Mouse (Mus musculus): ENCODE results near the gene Sgca. TPM values are rescaled to one million over a fixed set of nuclear protein-coding genes. Genes with fewer than 3 reads are reported as not detected.

Gene Sgca
- polyA plus RNA-seq, 1 experiment from 2014 or later: 0.26 TPM

DNA sequence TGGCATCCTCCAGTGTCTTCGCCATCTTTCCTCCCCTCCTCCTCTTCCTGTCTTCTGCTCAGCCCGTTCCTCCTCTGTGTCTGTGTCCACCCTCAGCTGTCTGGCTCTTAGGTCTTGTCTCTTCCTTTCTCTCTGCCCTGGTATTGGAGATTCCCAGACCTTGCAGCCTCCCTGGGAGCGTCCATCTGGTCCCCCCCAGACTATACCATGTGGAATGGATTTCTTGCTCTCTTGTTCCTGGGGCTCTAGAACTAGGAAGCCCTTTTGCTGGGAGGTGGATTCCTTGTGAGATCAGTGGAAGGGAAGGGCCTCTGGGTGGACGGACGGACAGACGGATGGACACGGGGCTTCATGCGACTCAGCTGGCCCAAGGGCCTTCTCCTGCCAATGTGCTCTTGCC is 20.0 kb upstream of the Sgca start:
- Histone ChIP-seq H3K36me3 (ENCODE audit: control insufficient read depth, insufficient read depth, low read length) (peaks cover 7% of the 10 kb centered on the region; the same call in 1 of the 2 replicates), H3K27ac (ENCODE audit: low read length) (no peak overlapping the region), H3K4me3 (ENCODE audit: low read length) (no peak overlapping the region), H3K4me2 (ENCODE audit: low read depth, low read length) (no peak overlapping the region), H3K9me3 (ENCODE audit: control insufficient read depth, low read length) (no peaks in the 10 kb centered on the region), H3K27me3 (replicated peaks; ENCODE audit: control insufficient read depth, insufficient read depth, low read length) (no peaks in the 10 kb centered on the region), H3K4me1 (ENCODE audit: control insufficient read depth, insufficient read depth, low read length) (peaks cover 63% of the 10 kb centered on the region), H3K9ac (ENCODE audit: low read depth, low read length) (no peak overlapping the region)
- 77% methylated on average over 8 of the region's 8 CpGs for WGBS
- no peak for ATAC-seq

DNA sequence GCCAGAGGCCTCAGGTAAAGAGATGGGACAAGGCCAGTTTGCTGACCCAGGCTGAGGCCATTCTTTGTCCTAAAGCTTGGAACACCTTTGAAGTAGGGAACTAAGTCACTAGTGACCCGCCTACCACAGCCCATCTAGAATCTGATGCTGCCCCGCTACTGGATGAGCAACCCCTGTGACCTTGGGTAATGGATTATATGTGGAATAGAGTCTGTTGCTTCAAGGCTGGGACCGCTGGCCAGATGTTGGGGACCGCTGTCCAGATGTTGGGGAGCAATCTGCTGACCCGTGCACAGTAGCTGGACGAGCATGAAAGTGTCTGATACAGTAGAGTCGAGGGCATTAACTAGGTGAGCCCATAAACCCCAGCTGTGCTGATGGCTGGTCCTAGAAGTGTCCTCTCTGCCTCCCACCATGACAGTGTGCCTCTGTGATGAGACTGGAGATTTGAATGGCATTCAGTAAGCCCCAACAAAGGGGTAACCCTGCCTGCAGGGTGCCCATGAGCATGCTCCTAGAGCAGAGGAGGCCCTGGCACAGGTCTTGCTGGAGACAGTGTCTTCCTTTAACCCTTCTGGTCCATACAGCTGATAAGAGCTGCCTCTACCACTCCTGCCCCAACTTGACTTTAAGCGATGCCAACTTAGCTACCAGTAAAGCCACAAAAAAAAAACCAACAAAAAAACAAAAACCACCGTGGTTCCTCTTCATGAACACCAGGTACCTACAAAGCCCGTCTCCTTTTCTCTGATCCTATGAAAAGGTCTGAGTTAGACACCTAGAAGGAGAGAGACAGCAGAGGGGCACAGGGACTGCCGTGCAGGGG is 19.0 kb upstream of the Sgca start:
- no peak overlapping the region for H3K27ac ChIP-seq (ENCODE audit: low read length)
- WGBS: 81% methylated on average over 11 of the region's 11 CpGs
- no peaks in the 10 kb centered on the region for H3K9me3 ChIP-seq (ENCODE audit: control insufficient read depth, low read length)
- H3K27me3 ChIP-seq (replicated peaks; ENCODE audit: control insufficient read depth, insufficient read depth, low read length): no peaks in the 10 kb centered on the region
- peaks cover 5% of the 10 kb centered on the region; the same call in 1 of the 2 replicates for H3K36me3 ChIP-seq (ENCODE audit: control insufficient read depth, insufficient read depth, low read length)
- ATAC-seq: no peak
- peak overlapping the region; percentile 97 for H3K4me2 ChIP-seq (ENCODE audit: low read depth, low read length)
- peak overlapping the region; percentile 12; the same call in 1 of the 2 replicates for H3K4me3 ChIP-seq (ENCODE audit: low read length)
- H3K9ac ChIP-seq (ENCODE audit: low read depth, low read length): peak overlapping the region; percentile 89
- peaks cover 61% of the 10 kb centered on the region for H3K4me1 ChIP-seq (ENCODE audit: control insufficient read depth, insufficient read depth, low read length)

DNA sequence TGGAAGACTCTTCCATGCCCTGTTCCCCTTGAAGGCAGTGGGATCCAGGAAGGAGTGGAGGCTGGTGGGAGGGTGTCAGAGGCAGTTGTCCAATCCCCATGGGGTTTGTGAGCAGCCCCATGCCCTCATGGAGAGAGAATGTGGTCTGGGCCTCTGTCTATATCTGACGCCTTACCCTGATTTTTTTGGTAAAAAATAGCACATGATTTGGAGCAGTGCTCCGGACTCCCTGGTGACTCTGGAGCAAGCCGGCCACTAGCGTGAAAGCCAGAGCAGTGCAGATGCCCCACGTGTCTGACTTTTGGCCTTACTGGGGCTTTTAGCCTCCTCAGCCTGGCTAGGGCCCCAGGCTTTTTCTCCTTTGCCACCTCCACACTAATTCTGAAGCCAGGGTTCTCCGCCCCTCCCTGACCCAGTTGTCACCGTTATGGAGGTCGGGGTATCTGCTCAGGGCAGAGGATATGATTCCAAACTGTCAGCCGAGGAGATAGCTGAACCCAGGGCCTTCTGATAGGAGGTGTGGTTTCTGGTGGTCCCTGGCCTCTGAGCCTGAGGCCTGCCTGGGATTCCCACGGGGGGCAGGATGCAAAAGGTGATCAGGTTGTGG is 18.2 kb upstream of the Sgca start:
- Histone ChIP-seq H3K27ac (ENCODE audit: low read length) (no peak overlapping the region), H3K9me3 (ENCODE audit: control insufficient read depth, low read length) (no peaks in the 10 kb centered on the region), H3K27me3 (replicated peaks; ENCODE audit: control insufficient read depth, insufficient read depth, low read length) (no peaks in the 10 kb centered on the region), H3K9ac (ENCODE audit: low read depth, low read length) (peak overlapping the region; percentile 89), H3K4me1 (ENCODE audit: control insufficient read depth, insufficient read depth, low read length) (peaks cover 65% of the 10 kb centered on the region), H3K4me2 (ENCODE audit: low read depth, low read length) (peak overlapping the region; percentile 97), H3K36me3 (ENCODE audit: control insufficient read depth, insufficient read depth, low read length) (0 out of 2 replicates have a peak, but pooled peaks cover 4% of the 10 kb centered on the region), H3K4me3 (ENCODE audit: low read length) (peak overlapping the region; percentile 87)
- ATAC-seq: no peak
- 46% methylated on average over 10 of the region's 10 CpGs for WGBS

DNA sequence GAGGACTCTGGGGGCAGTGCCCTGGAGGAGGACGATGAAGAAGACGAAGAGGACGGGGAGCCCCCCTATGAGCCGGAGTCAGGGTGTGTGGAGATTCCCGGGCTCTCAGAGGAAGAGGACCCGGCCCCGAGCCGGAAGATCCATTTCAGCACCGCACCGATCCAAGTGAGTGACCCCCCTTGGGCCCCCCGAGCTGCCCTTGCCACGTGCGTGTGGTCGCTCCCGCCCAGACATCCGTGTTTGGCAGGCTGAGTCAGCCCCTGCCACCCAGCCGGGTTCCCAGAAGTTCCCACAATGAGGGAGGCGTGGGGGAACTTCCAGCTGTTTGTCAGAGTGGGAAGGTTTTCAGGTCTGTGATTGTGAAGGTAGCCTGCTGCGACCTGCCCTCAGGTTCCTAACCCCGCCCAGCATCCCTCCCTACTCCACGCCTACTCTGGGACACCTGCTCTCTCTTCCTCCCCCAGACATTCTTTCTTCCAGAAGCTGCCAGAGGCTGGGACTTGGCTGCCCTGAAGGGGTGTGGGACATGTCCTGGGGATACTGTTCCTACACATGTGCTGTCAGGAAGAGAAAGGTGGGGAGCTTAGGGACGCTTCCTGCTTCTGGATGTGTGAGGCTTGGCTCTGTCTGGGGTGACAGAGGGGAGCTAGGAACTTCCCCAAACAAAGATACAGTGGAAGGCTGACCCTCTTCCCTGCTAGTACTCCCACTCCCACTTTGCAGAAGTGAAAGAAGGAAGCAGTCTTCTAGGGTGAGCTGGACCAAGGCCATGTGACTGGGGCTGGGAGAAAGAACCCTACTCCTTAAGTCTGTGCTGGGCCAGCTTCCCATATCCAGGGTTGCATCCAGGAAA is 16.9 kb upstream of the Sgca start:
- Histone ChIP-seq H3K4me3 (ENCODE audit: low read length) (peak overlapping the region; percentile 87), H3K4me1 (ENCODE audit: control insufficient read depth, insufficient read depth, low read length) (peaks cover 69% of the 10 kb centered on the region)

DNA sequence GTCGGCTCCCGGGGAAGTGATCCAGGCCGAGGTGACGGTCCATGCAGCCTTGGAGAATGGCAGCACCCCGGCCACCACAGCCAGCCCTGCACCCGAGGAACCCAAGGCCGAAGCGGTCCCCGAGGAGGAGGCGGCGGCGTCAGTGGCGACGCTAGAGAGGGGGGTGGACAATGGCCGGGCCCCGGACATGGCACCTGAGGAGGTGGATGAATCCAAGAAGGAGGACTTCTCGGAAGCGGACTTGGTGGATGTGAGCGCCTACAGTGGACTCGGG is 16.3 kb upstream of the Sgca start:
- no peaks in the 10 kb centered on the region for H3K27me3 ChIP-seq (replicated peaks; ENCODE audit: control insufficient read depth, insufficient read depth, low read length)
- no peaks in the 10 kb centered on the region for H3K9me3 ChIP-seq (ENCODE audit: control insufficient read depth, low read length)
- ATAC-seq: no peak
- peaks cover 65% of the 10 kb centered on the region for H3K4me1 ChIP-seq (ENCODE audit: control insufficient read depth, insufficient read depth, low read length)
- peak overlapping the region; percentile 87 for H3K4me3 ChIP-seq (ENCODE audit: low read length)
- peak overlapping the region; percentile 66 for H3K27ac ChIP-seq (ENCODE audit: low read length)
- peak overlapping the region; percentile 89 for H3K9ac ChIP-seq (ENCODE audit: low read depth, low read length)
- 2% methylated on average over 20 of the region's 20 CpGs for WGBS
- H3K4me2 ChIP-seq (ENCODE audit: low read depth, low read length): peak overlapping the region; percentile 97
- H3K36me3 ChIP-seq (ENCODE audit: control insufficient read depth, insufficient read depth, low read length): no peaks in the 10 kb centered on the region

More for the DNA sequence above, 16.9 kb upstream of the Sgca start:
- H3K4me2 ChIP-seq (ENCODE audit: low read depth, low read length): peak overlapping the region; percentile 97
- H3K27ac ChIP-seq (ENCODE audit: low read length): peak overlapping the region; percentile 71
- peak overlapping the region; percentile 89 for H3K9ac ChIP-seq (ENCODE audit: low read depth, low read length)
- WGBS: under 1% methylated on average over 22 of the region's 22 CpGs
- no peaks in the 10 kb centered on the region for H3K36me3 ChIP-seq (ENCODE audit: control insufficient read depth, insufficient read depth, low read length)
- H3K9me3 ChIP-seq (ENCODE audit: control insufficient read depth, low read length): no peaks in the 10 kb centered on the region
- ATAC-seq: peak; percentile 36
- no peaks in the 10 kb centered on the region for H3K27me3 ChIP-seq (replicated peaks; ENCODE audit: control insufficient read depth, insufficient read depth, low read length)

DNA sequence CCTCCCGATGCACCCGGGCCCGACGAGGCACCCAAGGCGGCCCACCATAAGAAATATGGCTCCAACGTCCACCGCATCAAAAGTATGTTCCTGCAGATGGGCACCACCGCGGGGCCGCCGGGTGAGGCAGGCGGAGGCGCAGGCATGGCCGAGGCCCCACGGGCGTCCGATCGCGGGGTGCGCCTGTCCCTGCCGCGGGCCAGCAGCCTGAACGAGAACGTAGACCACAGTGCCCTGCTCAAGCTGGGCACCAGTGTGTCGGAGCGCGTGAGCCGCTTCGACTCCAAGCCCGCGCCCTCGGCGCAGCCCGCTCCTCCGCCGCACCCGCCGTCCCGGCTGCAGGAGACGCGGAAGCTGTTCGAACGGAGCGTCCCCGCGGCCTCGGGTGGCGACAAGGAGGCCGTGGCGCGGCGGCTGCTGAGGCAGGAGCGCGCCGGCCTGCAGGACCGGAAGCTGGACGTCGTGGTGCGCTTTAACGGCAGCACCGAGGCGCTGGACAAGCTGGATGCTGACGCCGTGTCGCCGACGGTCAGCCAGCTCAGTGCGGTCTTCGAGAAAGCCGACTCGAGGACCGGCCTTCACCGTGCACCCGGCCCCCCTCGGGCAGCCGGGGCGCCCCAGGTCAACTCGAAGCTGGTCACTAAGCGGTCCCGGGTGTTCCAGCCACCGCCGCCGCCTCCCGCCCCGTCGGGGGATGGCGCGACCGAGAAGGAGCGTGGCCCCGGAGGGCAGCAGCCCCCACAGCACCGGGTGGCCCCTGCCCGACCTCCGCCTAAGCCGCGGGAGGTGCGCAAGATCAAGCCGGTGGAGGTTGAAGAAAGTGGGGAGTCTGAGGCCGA is 15.7 kb upstream of the Sgca start:
- H3K27me3 ChIP-seq (replicated peaks; ENCODE audit: control insufficient read depth, insufficient read depth, low read length): no peaks in the 10 kb centered on the region
- no peaks in the 10 kb centered on the region for H3K36me3 ChIP-seq (ENCODE audit: control insufficient read depth, insufficient read depth, low read length)
- WGBS: under 1% methylated on average over 99 of the region's 99 CpGs
- H3K4me2 ChIP-seq (ENCODE audit: low read depth, low read length): peak overlapping the region; percentile 97
- peak overlapping the region; percentile 89 for H3K9ac ChIP-seq (ENCODE audit: low read depth, low read length)
- H3K9me3 ChIP-seq (ENCODE audit: control insufficient read depth, low read length): no peaks in the 10 kb centered on the region
- peak overlapping the region; percentile 87 for H3K4me3 ChIP-seq (ENCODE audit: low read length)
- peaks cover 65% of the 10 kb centered on the region for H3K4me1 ChIP-seq (ENCODE audit: control insufficient read depth, insufficient read depth, low read length)
- peak overlapping the region; percentile 95 for H3K27ac ChIP-seq (ENCODE audit: low read length)
- ATAC-seq: peak; percentile 1; the same call in 1 of the 2 replicates

DNA sequence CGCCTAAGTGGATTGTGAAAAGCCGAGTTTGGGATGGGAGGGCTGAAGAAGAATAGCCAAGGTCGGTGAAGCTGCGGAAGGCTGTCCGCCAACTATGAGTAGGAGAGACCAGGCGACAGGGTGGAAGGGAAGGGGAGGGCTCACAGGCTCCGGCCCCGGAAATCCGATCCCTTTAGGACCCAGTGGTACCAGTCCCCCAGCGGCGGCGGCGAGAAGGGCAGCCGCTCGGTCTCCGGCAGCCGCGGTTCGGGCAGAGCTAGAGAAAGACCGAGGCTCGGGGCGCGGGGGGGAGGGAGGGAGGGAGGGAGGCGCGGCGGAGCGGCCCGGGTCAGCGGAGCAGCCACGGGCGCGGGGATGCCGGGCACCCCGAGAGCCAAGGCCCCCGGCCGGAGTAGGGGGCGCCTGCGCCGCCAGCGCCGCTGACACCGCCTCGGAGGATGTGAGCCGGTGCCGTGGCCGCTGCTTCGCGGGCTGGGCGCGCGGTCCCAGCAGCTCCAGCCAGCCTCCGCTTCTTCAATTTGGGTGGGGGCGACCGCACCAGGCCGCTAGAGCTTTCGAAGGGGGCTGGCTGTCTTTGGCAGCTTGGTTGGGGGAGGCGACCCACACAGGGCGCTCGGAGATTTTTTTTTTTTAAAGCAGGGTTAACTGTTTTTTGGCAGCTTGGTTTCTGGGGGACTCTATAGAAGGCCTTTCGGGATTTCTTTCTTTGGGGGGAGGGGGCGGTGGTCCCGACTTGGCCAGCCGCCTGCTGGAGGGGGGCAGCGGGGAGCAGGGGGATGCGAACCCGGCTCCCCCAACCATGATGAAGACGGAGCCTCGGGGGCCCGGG is 14.8 kb upstream of the Sgca start, which contains the start of gene Ppp1r9b:
TSS of gene Ppp1r9b (plus strand) at position 287 of the 829 bp plus-strand sequence.
- under 1% methylated on average over 66 of the region's 69 CpGs for whole genome bisulfite sequencing

DNA sequence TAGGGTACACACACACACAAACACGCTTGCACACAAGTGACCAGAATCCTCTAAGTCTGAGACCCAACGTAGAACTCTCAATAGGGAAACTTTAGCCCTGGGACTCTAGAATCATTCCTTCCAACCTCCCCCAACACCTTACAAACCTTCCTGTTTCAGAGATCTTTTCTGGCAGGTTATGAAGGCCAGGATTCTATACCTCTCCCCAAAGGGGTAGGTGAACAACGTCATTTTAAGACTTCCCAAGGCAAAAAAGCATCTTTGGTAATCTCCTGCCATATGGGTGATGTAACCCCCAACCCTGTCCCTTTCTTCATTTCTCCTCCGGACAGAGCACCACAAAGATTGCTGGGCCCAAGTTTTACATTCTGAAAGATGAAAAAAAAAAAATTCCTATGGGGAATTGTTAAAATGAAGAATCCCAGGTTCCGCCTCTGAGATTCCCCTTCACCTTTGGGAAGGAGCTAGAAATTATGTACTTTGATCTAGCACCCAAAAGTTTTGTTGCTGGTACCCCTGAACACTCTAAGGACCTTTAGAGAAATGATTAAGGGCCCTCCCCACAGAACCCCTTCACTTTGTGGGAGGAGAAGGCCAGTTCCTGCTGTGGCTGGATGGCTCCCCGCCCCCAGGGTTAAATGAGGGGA is 14.1 kb upstream of the Sgca start:
- peaks cover 56% of the 10 kb centered on the region for H3K4me1 ChIP-seq (ENCODE audit: control insufficient read depth, insufficient read depth, low read length)
- no peaks in the 10 kb centered on the region for H3K27me3 ChIP-seq (replicated peaks; ENCODE audit: control insufficient read depth, insufficient read depth, low read length)
- WGBS: 48% methylated on average over 6 of the region's 6 CpGs
- H3K36me3 ChIP-seq (ENCODE audit: control insufficient read depth, insufficient read depth, low read length): no peaks in the 10 kb centered on the region
- H3K9ac ChIP-seq (ENCODE audit: low read depth, low read length): peak overlapping the region; percentile 89
- no peaks in the 10 kb centered on the region for H3K9me3 ChIP-seq (ENCODE audit: control insufficient read depth, low read length)
- peak overlapping the region; percentile 95 for H3K27ac ChIP-seq (ENCODE audit: low read length)
- no peak for ATAC-seq
- H3K4me2 ChIP-seq (ENCODE audit: low read depth, low read length): peak overlapping the region; percentile 97
- peak overlapping the region; percentile 87 for H3K4me3 ChIP-seq (ENCODE audit: low read length)

More for the DNA sequence above, 14.8 kb upstream of the Sgca start, which contains the start of gene Ppp1r9b:
- peaks cover 63% of the 10 kb centered on the region for H3K4me1 ChIP-seq (ENCODE audit: control insufficient read depth, insufficient read depth, low read length)
- H3K9me3 ChIP-seq (ENCODE audit: control insufficient read depth, low read length): no peaks in the 10 kb centered on the region
- no peaks in the 10 kb centered on the region for H3K27me3 ChIP-seq (replicated peaks; ENCODE audit: control insufficient read depth, insufficient read depth, low read length)
- peak within 1 kb of the TSS; percentile 89 for H3K9ac ChIP-seq (ENCODE audit: low read depth, low read length)
- peak within 1 kb of the TSS; percentile 97 for H3K4me2 ChIP-seq (ENCODE audit: low read depth, low read length)
- H3K27ac ChIP-seq (ENCODE audit: low read length): peak within 1 kb of the TSS; percentile 95
- H3K36me3 ChIP-seq (ENCODE audit: control insufficient read depth, insufficient read depth, low read length): no peaks in the 10 kb centered on the region
- H3K4me3 ChIP-seq (ENCODE audit: low read length): peak within 1 kb of the TSS; percentile 87
- peak; percentile 83 for ATAC-seq

All from intestine, embryonic 16.5 days (tissue).